Mouse (Mus musculus): ENCODE results near the gene Apoc3.

DNA sequence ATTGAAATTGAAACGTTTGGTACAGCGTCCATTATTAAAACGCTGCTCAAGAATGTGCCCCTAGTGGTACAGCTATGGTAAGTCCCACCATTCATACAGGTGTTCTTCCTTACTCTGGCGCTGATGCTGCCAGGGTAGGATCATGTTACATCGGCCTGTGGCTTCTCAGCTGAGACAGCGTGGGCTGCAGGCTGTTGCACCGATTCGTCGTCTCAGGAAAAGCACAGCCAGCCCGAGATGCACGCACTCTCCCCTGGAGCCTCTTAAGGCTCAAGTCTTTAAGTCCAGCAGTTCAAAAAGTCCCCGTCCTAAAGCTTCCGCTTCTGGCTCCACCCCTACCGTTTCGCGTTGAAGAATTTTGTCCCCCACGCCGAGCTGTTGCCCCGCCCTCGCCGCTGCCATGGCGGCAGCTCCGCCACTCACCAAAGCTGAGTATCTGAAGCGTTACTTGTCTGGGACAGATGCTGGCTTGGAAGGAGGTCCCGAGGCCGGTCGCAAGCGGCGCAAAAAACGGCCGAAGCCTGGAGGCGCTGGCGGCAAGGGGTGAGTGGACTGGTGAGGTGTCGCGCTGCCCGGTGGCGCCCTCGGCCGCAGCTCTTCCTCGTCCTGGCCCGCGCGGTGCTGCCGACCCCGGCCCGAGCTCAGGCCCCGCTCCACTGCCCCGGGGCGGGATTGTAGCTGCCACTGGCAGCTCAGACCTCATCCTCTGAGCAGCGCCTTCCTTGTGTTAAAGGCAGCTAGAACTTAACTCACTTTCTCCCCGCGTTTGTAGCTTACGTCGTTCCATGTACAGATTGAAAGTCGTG lies 47.4 kb upstream of the Apoc3 start, which contains the start of gene Bud13:
- peak; percentile 74 for TF ChIP-seq CTCF (IDR thresholded peaks at IDR 0.05; ENCODE audit: low read depth)
- TF ChIP-seq EP300 (IDR thresholded peaks at IDR 0.05; ENCODE audit: low read depth): peak; percentile 51; the same call in 1 of the 2 replicates
